Mouse (Mus musculus) embryonic facial prominence, embryonic 12.5 days (tissue): ENCODE measurements at regions not wholly inside any gene's neighbourhood (a gene's known extent, or its start where the extent isn't known, plus 50 kb on each side); places are given as distances from the start of the nearest gene placed in this dataset.
A peak's percentile ranks its signal among the peaks of the same experiment; 100 is the strongest.

Experiments used
- ATAC-seq: fragments of 200-750 bp; cut with Nextera tagmentation; 2 replicates; pipeline ENCODE4 v1.8.0; 2017; ENCODE audit not compliant: insufficient number of reproducible peaks, insufficient read depth, low FRiP score, low TSS enrichment
- H3K27ac ChIP-seq: fragments of 300-500 bp; sonication (generic); 2 replicates; pipeline ENCODE4 v1.5.1; 2016; ENCODE audit warnings: mild to moderate bottlenecking
- H3K27me3 ChIP-seq: fragments of 300-500 bp; sonication (generic); 2 replicates; pipeline ENCODE4 v1.6.1; 2016; ENCODE audit warnings: mild to moderate bottlenecking, moderate library complexity
- H3K36me3 ChIP-seq: fragments of 300-500 bp; sonication (generic); 2 replicates; pipeline ENCODE4 v1.6.1; 2016; ENCODE audit warnings: mild to moderate bottlenecking
- H3K4me1 ChIP-seq: fragments of 300-500 bp; sonication (generic); 2 replicates; pipeline ENCODE4 v1.6.1; 2016
- H3K4me2 ChIP-seq: fragments of 300-500 bp; sonication (generic); replicated peaks from 2 replicates; pipeline ENCODE4 v1.6.1; 2016; ENCODE audit warnings: mild to moderate bottlenecking, moderate library complexity
- H3K4me3 ChIP-seq: fragments of 300-500 bp; sonication (generic); 2 replicates; pipeline ENCODE4 v1.5.1; 2016; ENCODE audit warnings: mild to moderate bottlenecking
- H3K9ac ChIP-seq: fragments of 300-500 bp; sonication (generic); 2 replicates; pipeline ENCODE4 v1.6.1; 2016; ENCODE audit warnings: mild to moderate bottlenecking, moderate library complexity
- H3K9me3 ChIP-seq: fragments of 300-500 bp; sonication (generic); 2 replicates; pipeline ENCODE4 v1.6.1; 2016; ENCODE audit warnings: mild to moderate bottlenecking, moderate library complexity
- WGBS: fragments of 180-500 bp; shearing (Covaris S2); methylation state at CpG from one replicate; pipeline ENCODE4 v1.1.7; 2016; 5-methylcytosine and 5-hydroxymethylcytosine counted together

DNA sequence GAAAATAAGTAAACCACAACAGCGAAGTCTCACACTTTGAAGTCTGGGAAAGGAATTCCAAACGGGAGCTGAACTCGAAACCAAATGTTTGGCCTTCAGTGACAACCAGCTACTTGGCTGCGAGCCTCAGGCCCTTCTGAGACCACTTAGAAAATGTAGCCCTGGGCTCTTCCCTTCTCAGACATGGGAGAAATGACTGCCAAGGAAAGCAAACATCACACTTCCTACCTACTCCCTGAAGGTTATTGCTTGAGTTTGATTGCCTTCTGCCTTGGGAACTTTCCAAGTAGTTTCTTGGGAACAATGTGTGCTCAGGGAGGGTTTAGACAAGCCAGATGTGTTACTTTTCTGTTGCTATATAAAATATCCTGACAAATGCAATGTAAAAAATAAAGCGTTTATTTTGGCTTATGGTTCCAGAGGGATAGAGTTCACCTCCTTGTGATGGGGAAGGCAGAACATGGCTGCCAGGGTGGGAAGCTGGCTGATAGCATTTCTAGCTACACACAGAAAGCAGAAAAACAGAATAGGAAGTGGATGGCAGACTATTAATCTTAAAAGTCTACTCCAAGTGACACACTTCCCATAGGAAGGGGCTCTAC, 194.8 kb upstream of the Rack1 start:
- Histone ChIP-seq H3K36me3 (no peaks in the 10 kb centered on the region), H3K4me1 (no peaks in the 10 kb centered on the region), H3K4me3 (no peak overlapping the region), H3K9me3 (no peaks in the 10 kb centered on the region), H3K4me2 (no peak overlapping the region), H3K27me3 (no peaks in the 10 kb centered on the region), H3K27ac (no peak overlapping the region), H3K9ac (no peak overlapping the region)
- ATAC-seq: no peak
- WGBS: 43% methylated on average over 5 of the region's 5 CpGs

DNA sequence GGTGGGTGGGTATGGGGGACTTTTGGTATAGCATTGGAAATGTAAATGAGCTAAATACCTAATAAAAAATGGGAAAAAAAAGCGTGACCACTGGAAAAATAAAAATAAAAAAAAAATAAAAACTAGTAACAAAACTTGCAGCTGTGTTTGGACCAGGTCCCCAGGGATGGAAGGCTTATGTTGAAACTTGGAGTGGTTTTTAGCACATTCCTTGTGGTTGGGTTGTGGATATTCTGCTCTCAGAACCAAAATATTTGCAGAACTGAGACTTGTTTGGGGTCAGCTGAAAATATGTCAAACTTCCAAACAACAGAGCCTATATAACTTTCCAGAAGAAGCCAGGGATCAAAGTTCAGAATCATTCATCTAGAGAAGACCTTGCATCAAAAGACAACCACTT, 199.0 kb upstream of the Rack1 start:
- WGBS: 80% methylated on average over 1 of the region's 1 CpGs
- Histone ChIP-seq H3K9me3 (no peaks in the 10 kb centered on the region), H3K9ac (no peak overlapping the region), H3K4me3 (no peak overlapping the region), H3K4me1 (no peaks in the 10 kb centered on the region), H3K27ac (no peak overlapping the region), H3K27me3 (no peaks in the 10 kb centered on the region), H3K4me2 (no peak overlapping the region), H3K36me3 (no peaks in the 10 kb centered on the region)
- no peak for ATAC-seq

- Histone ChIP-seq H3K27ac (no peak overlapping the region), H3K36me3 (no peaks in the 10 kb centered on the region), H3K9ac (no peak overlapping the region), H3K4me3 (no peak overlapping the region), H3K4me2 (no peak overlapping the region), H3K9me3 (no peaks in the 10 kb centered on the region), H3K27me3 (no peaks in the 10 kb centered on the region), H3K4me1 (no peaks in the 10 kb centered on the region)
- WGBS: 64% methylated on average over 5 of the region's 5 CpGs
- no peak for ATAC-seq
Observed at GRCm38 (mm10) chr11:48599573-48600127, 200.5 kb upstream of the Rack1 start.

DNA sequence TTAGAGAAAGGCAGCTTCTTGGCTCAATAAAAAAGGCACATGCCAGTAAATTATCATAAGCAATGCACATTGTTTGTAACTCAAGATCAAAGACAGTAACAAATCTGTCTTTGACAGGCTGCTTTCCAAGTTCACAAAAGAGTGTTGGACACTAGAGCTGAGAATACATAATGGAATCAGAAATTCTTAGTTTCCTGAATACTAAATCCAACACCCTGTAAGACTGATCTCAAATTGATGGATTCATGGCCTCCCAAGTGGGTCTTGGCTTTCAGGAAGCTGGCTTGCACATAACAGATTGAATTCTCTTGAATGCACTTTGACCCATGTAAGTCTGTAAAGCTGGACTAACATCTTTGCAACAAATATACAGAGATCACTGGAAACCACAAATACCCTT, 201.1 kb upstream of the Rack1 start:
- Histone ChIP-seq H3K27ac (no peak overlapping the region), H3K9me3 (no peaks in the 10 kb centered on the region), H3K27me3 (no peaks in the 10 kb centered on the region), H3K36me3 (no peaks in the 10 kb centered on the region), H3K4me1 (no peaks in the 10 kb centered on the region), H3K4me3 (no peak overlapping the region), H3K4me2 (no peak overlapping the region), H3K9ac (no peak overlapping the region)
- ATAC-seq: no peak

DNA sequence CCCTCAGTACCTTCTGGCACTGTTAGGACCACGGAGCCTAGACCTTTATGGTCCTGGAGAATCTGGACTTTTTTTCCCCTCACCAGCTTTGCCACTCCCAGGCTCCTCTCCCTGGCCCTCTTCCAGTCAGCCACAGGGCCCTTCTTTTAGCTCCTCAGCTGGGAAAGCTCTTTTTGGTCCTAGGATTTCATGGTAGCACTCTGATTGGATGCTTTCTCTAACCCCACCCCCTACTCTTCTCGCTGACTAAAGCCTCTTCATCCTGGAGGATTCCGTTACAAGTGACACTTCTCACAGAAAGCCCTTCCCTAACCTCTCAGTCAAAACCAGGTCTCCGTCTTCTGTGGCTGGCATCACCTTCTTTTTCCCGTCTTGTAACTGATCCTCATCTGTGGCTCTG, 205.7 kb upstream of the Rack1 start:
- ATAC-seq: no peak
- no peak overlapping the region for H3K27ac ChIP-seq
- no peak overlapping the region for H3K4me3 ChIP-seq
- no peaks in the 10 kb centered on the region for H3K36me3 ChIP-seq
- no peak overlapping the region for H3K9ac ChIP-seq
- no peaks in the 10 kb centered on the region for H3K27me3 ChIP-seq
- WGBS: 21% methylated on average over 5 of the region's 5 CpGs
- H3K4me1 ChIP-seq: no peaks in the 10 kb centered on the region
- H3K4me2 ChIP-seq: no peak overlapping the region
- H3K9me3 ChIP-seq: no peaks in the 10 kb centered on the region

DNA sequence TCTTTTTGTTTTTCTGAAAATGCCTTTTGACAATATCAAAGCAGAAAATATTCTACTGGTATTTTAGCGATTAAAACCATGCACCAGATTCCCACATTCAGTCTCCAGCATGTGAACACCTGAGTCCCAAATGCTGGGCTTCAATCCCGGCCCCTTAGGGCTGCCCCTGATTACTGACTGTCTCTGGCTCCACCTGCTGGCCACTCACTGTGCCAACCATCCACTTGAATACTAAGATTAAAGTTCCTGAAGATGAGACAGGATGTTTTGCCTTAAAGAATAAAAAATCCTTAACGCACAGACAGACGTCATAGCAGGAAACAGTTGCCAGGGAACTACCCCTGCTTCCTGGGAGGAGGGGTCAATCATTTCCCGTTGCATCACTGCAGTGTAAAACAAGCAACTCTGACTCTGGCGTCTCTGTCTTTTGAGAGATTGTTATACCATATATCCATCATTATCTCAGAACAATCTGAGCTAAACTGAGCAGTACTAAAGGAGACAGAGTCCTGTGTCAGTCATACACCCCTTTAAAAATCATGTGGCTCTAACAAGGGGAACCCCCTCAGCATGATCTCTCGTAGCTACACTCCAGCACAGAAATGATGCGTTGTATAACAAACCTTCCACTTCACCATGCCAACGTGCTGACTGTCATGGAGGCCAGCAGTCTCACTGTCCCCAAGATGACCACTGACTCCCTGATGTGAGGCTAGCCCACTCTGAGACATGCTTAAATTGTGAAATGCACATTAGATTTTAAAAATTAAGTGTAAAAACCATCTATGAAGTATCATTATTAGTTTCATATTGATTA, 211.1 kb upstream of the Rack1 start:
- WGBS: 34% methylated on average over 9 of the region's 9 CpGs
- Histone ChIP-seq H3K4me2 (no peak overlapping the region), H3K9me3 (no peaks in the 10 kb centered on the region), H3K4me3 (no peak overlapping the region), H3K27me3 (no peaks in the 10 kb centered on the region), H3K9ac (no peak overlapping the region), H3K4me1 (no peaks in the 10 kb centered on the region), H3K36me3 (no peaks in the 10 kb centered on the region), H3K27ac (no peak overlapping the region)
- ATAC-seq: 0 out of 2 replicates have a peak, but pooled peaks have one; percentile 60

DNA sequence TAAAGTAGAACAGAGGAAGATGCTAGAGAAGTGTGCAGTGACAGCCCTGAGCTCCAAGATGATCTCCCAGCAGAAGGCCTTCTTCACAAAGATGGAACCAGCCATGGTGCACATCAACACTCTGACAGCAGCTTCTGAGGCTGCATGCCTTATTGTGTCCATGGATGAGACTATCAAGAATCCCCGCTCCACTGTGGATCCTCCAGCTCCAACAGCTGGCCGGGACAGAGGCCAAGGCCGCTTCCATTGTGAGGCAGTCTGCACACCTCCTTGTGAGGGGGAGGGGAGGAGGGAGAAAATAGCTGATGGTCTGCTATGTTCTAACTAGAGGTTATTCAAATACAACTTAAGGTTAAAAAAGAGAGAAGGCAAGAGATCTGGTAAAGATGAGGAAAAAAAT, 231.4 kb upstream of the Rack1 start:
- H3K9ac ChIP-seq: no peak overlapping the region
- no peak for ATAC-seq
- WGBS: 95% methylated on average over 3 of the region's 3 CpGs

GRCm38 (mm10) chr11:48567583-48568562, 232.3 kb upstream of the Rack1 start:
- Histone ChIP-seq H3K4me1 (no peaks in the 10 kb centered on the region), H3K4me3 (no peak overlapping the region), H3K27ac (no peak overlapping the region), H3K27me3 (no peaks in the 10 kb centered on the region), H3K9ac (no peak overlapping the region), H3K9me3 (no peaks in the 10 kb centered on the region), H3K36me3 (no peaks in the 10 kb centered on the region), H3K4me2 (no peak overlapping the region)
- no peak for ATAC-seq
- WGBS: 69% methylated on average over 6 of the region's 6 CpGs

More for the DNA sequence above, 231.4 kb upstream of the Rack1 start:
- no peaks in the 10 kb centered on the region for H3K9me3 ChIP-seq
- H3K4me1 ChIP-seq: no peaks in the 10 kb centered on the region
- no peak overlapping the region for H3K4me2 ChIP-seq
- H3K27ac ChIP-seq: no peak overlapping the region
- no peaks in the 10 kb centered on the region for H3K36me3 ChIP-seq
- no peak overlapping the region for H3K4me3 ChIP-seq
- H3K27me3 ChIP-seq: no peaks in the 10 kb centered on the region

GRCm38 (mm10) chr11:48558053-48558452, 242.1 kb upstream of the Rack1 start:
- no peak overlapping the region for H3K4me2 ChIP-seq
- no peaks in the 10 kb centered on the region for H3K4me1 ChIP-seq
- WGBS: 63% methylated on average over 1 of the region's 1 CpGs

DNA sequence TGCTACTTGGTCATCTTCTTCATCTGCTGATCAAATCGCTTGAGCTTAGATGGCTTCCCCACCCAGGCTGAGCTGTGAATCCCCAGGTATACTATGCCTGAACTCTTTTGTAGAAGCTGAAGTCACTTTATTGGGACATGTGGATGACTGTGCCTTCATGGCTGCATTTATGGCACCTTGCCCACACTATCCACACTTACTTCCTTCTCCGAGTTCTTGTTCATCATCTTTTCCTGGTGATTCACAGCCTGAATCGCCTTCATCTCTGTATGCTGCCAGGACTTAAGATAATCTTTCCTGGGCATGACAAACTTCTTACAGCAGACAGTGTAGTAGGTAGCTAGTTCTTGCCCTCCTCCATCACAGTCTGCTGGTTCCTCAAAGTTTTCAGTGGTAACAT, 248.1 kb upstream of the Rack1 start:
- Histone ChIP-seq H3K9me3 (no peaks in the 10 kb centered on the region), H3K4me1 (no peaks in the 10 kb centered on the region), H3K27me3 (no peaks in the 10 kb centered on the region), H3K4me3 (no peak overlapping the region), H3K4me2 (no peak overlapping the region), H3K36me3 (no peaks in the 10 kb centered on the region), H3K27ac (no peak overlapping the region), H3K9ac (no peak overlapping the region)
- WGBS: 96% methylated on average over 3 of the region's 3 CpGs
- no peak for ATAC-seq

More at GRCm38 (mm10) chr11:48558053-48558452, 242.1 kb upstream of the Rack1 start:
- Histone ChIP-seq H3K9ac (no peak overlapping the region), H3K4me3 (no peak overlapping the region), H3K27me3 (no peaks in the 10 kb centered on the region), H3K27ac (no peak overlapping the region), H3K36me3 (no peaks in the 10 kb centered on the region), H3K9me3 (no peaks in the 10 kb centered on the region)
- ATAC-seq: no peak

- Histone ChIP-seq H3K4me1 (no peaks in the 10 kb centered on the region), H3K4me2 (no peak overlapping the region), H3K4me3 (no peak overlapping the region), H3K27me3 (no peaks in the 10 kb centered on the region), H3K9me3 (no peaks in the 10 kb centered on the region), H3K36me3 (no peaks in the 10 kb centered on the region), H3K9ac (no peak overlapping the region), H3K27ac (no peak overlapping the region)
- ATAC-seq: no peak
- WGBS: 78% methylated on average over 2 of the region's 2 CpGs
Observed at GRCm38 (mm10) chr11:48551201-48551600, 248.9 kb upstream of the Rack1 start.
